Mouse (Mus musculus): ENCODE measurements around the gene 4930402F06Rik.

DNA sequence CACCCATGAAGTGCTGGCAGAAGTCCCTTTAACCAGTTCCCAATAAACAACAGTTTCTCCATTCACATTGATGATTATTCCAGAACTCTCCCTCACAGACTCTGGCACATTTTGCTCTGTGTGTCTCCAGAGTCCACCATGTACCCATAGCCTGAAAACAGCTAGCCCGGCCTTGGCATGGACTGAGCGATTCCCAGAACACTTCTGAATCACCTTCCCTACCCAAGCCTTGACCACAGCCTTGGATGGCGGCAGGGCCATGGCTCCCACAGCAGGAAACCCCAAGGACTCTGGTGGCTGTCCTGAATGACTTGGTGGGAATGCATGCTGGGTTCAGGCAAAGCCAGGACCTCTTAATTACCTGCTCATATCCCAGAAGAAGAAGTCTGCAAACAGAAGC, 43.5 kb upstream of the 4930402F06Rik start:
- TF ChIP-seq POLR2A (IDR thresholded peaks at IDR 0.05; ENCODE audit: insufficient read depth, low read length) (no peak), CTCF (IDR thresholded peaks at IDR 0.05; ENCODE audit: low read depth, low read length) (no peak)

All from ES-Bruce4 (cell line).